ENCODE assay signal across 8 mouse cellular contexts in genomic region chr5:75153626-75153960, GRCm38 (mm10). TPM values are rescaled to one million over a fixed set of nuclear protein-coding genes. Genes with fewer than 3 reads are reported as not detected.
DNase-seq lines count a peak whose midpoint lies in the region; ATAC-seq lines count a peak whose summit lies in the region.

No protein-coding gene starts in this region.

- peak overlapping the region; percentile 59 for H3K4me2 ChIP-seq in kidney, embryonic 15.5 days
- peak overlapping the region; percentile 69 for H3K4me2 ChIP-seq in embryonic facial prominence, embryonic 11.5 days (ENCODE audit: low read depth, low read length)
- peak overlapping the region; percentile 31 for H3K4me2 ChIP-seq in hindbrain, embryonic 15.5 days
- peak overlapping the region; percentile 29 for H3K4me2 ChIP-seq in midbrain, embryonic 13.5 days (replicated peaks)

- H3K4me1 ChIP-seq in kidney, embryonic 15.5 days = peaks cover 55% of the 10 kb centered on the region
- peaks cover 5% of the 10 kb centered on the region; the same call in 1 of the 2 replicates for H3K4me1 ChIP-seq in embryonic facial prominence, embryonic 11.5 days (ENCODE audit: control insufficient read depth, insufficient read depth, low read length)
- peaks cover 56% of the 10 kb centered on the region for H3K4me1 ChIP-seq in hindbrain, embryonic 15.5 days (replicated peaks)
- H3K4me1 ChIP-seq in midbrain, embryonic 13.5 days (replicated peaks) = peaks cover 63% of the 10 kb centered on the region

- ATAC-seq in kidney, embryonic 15.5 days (replicated peaks; ENCODE audit: low FRiP score) = no peak
- ATAC-seq in embryonic facial prominence, embryonic 11.5 days (replicated peaks; ENCODE audit: insufficient number of reproducible peaks, low FRiP score, low TSS enrichment, low read depth) = no peak
- no peak for ATAC-seq in hindbrain, embryonic 15.5 days (ENCODE audit: low FRiP score, low read depth)
- no peak for ATAC-seq in midbrain, embryonic 13.5 days

- H3K36me3 ChIP-seq in kidney, embryonic 15.5 days = no peaks in the 10 kb centered on the region
- H3K36me3 ChIP-seq in embryonic facial prominence, embryonic 11.5 days (replicated peaks; ENCODE audit: control insufficient read depth, insufficient read depth, low read depth, low read length) = no peaks in the 10 kb centered on the region
- H3K36me3 ChIP-seq in hindbrain, embryonic 15.5 days = no peaks in the 10 kb centered on the region
- no peaks in the 10 kb centered on the region for H3K36me3 ChIP-seq in midbrain, embryonic 13.5 days

- H3K4me3 ChIP-seq in kidney, embryonic 15.5 days (replicated peaks) = peak overlapping the region; percentile 56
- peak overlapping the region; percentile 73 for H3K4me3 ChIP-seq in embryonic facial prominence, embryonic 11.5 days (ENCODE audit: low read depth, low read length)
- H3K4me3 ChIP-seq in hindbrain, embryonic 15.5 days = peak overlapping the region; percentile 30
- peak overlapping the region; percentile 23 for H3K4me3 ChIP-seq in midbrain, embryonic 13.5 days (replicated peaks)

- WGBS in kidney, embryonic 15.5 days = 0% methylated on average over 13 of the region's 13 CpGs
- WGBS in embryonic facial prominence, embryonic 11.5 days = 0% methylated on average over 13 of the region's 13 CpGs
- 2% methylated on average over 13 of the region's 13 CpGs for WGBS in hindbrain, embryonic 15.5 days
- WGBS in midbrain, embryonic 13.5 days = 2% methylated on average over 13 of the region's 13 CpGs

- H3K9me3 ChIP-seq in kidney, embryonic 15.5 days (replicated peaks) = no peaks in the 10 kb centered on the region
- H3K9me3 ChIP-seq in embryonic facial prominence, embryonic 11.5 days (replicated peaks; ENCODE audit: control insufficient read depth, low read length) = no peaks in the 10 kb centered on the region
- no peaks in the 10 kb centered on the region for H3K9me3 ChIP-seq in hindbrain, embryonic 15.5 days
- no peaks in the 10 kb centered on the region for H3K9me3 ChIP-seq in midbrain, embryonic 13.5 days

- no peak for DNase-seq in kidney, adult 11 months
- no peak for DNase-seq in embryonic facial prominence, embryonic 11.5 days (ENCODE audit: low spot score)
- no peak for DNase-seq in layer of hippocampus, postnatal 14 days (ENCODE audit: low spot score in 2 of 2)
- DNase-seq in kidney, postnatal 25 days = no peak
- DNase-seq in thymus, postnatal 0 days (ENCODE audit: low spot score) = no peak

- peaks cover 71% of the 10 kb centered on the region for H3K27me3 ChIP-seq in kidney, embryonic 15.5 days
- H3K27me3 ChIP-seq in embryonic facial prominence, embryonic 11.5 days (ENCODE audit: control insufficient read depth, insufficient read depth, low read length) = peaks cover 6% of the 10 kb centered on the region; the same call in 1 of the 2 replicates
- H3K27me3 ChIP-seq in hindbrain, embryonic 15.5 days = peaks cover 26% of the 10 kb centered on the region
- H3K27me3 ChIP-seq in midbrain, embryonic 13.5 days = peaks cover 91% of the 10 kb centered on the region

- H3K9ac ChIP-seq in kidney, embryonic 15.5 days = peak overlapping the region; percentile 61
- peak overlapping the region; percentile 95 for H3K9ac ChIP-seq in embryonic facial prominence, embryonic 11.5 days (replicated peaks; ENCODE audit: low read length)
- H3K9ac ChIP-seq in hindbrain, embryonic 15.5 days = peak overlapping the region; percentile 23; the same call in 1 of the 2 replicates
- no peak overlapping the region for H3K9ac ChIP-seq in midbrain, embryonic 13.5 days (replicated peaks)

- H3K27ac ChIP-seq in kidney, embryonic 15.5 days = peak overlapping the region; percentile 90
- H3K27ac ChIP-seq in embryonic facial prominence, embryonic 11.5 days (replicated peaks; ENCODE audit: low read depth, low read length) = peak overlapping the region; percentile 99
- H3K27ac ChIP-seq in hindbrain, embryonic 15.5 days (replicated peaks) = peak overlapping the region; percentile 30; the same call in 1 of the 2 replicates
- no peak overlapping the region for H3K27ac ChIP-seq in midbrain, embryonic 13.5 days

RNA-seq across cellular contexts. Expression of gene Pdgfra, which starts 1.5 kb away (rescaled TPM):
- polyA plus RNA-seq in kidney, embryonic 15.5 days (2015; fragmentation: Nextera tagmentation; extraction: Ambion mirVana) = 40.0 and 47.3 TPM in 2 replicates
- polyA plus RNA-seq in embryonic facial prominence, embryonic 11.5 days (2014; fragmentation: Nextera tagmentation; extraction: Ambion mirVana) = 87.2 and 88.6 TPM in 2 replicates
- polyA plus RNA-seq in hindbrain, embryonic 15.5 days (2015; fragmentation: Nextera tagmentation; extraction: Ambion mirVana) = 17.1 and 17.4 TPM in 2 replicates
- polyA plus RNA-seq in midbrain, embryonic 13.5 days (2015; fragmentation: Nextera tagmentation; extraction: Ambion mirVana) = 4.2 and 5.2 TPM in 2 replicates
- 10 to 100 TPM; 79.4 to 81.1 TPM for total RNA-seq in layer of hippocampus, postnatal 14 days (2021)
- polyA plus RNA-seq in thymus, postnatal 0 days (2015; fragmentation: Nextera tagmentation; extraction: Ambion mirVana) = 1.6 and 2.1 TPM in 2 replicates

Comparison
In these comparisons a context has a peak if more than half of its experiments do, and no peak if none do; other contexts are left out.
1. H3K4me3 ChIP-seq: peak in every context shown above with its lines; median percentile 73 in embryonic facial prominence, embryonic 11.5 days; 56 in kidney, embryonic 15.5 days; 30 in hindbrain, embryonic 15.5 days; 23 in midbrain, embryonic 13.5 days.